Mouse (Mus musculus): ENCODE measurements around the gene Tex26. TPM values are rescaled to one million over a fixed set of nuclear protein-coding genes. Genes with fewer than 3 reads are reported as not detected.

Tex26 gene
- total and polyA plus RNA-seq, 2 experiments, result not detected

GRCm38 (mm10) chr5:149436541-149436940 is 2.9 kb upstream of the Tex26 start:
- Histone ChIP-seq H3K36me3 (ENCODE audit: control insufficient read depth, insufficient read depth, low read length) (no peaks in the 10 kb centered on the region), H3K9ac (ENCODE audit: low read depth, low read length) (no peak overlapping the region), H3K79me2 (ENCODE audit: control insufficient read depth, insufficient read depth, low read length) (no peaks in the 10 kb centered on the region), H3K4me1 (ENCODE audit: control insufficient read depth, insufficient read depth, low read length) (no peaks in the 10 kb centered on the region), H3K27me3 (ENCODE audit: control insufficient read depth, insufficient read depth, low read length) (no peaks in the 10 kb centered on the region), H3K27ac (replicated peaks; ENCODE audit: insufficient read depth, low read depth, low read length) (no peak overlapping the region), H3K4me3 (ENCODE audit: insufficient read depth, low read depth, low read length) (no peak overlapping the region)
- 48% methylated on average over 3 of the region's 3 CpGs for WGBS
- no peak for DNase-seq (ENCODE audit: extremely low read depth, low read depth, low spot score)
- TF ChIP-seq POLR2A (IDR thresholded peaks at IDR 0.05; ENCODE audit: extremely low read depth, insufficient read depth, low read length) (no peak), CTCF (IDR thresholded peaks at IDR 0.05; ENCODE audit: low read depth, low read length) (no peak)

GRCm38 (mm10) chr5:149437150-149437549 is 2.3 kb upstream of the Tex26 start:
- Histone ChIP-seq H3K4me3 (ENCODE audit: insufficient read depth, low read depth, low read length) (no peak overlapping the region), H3K9ac (ENCODE audit: low read depth, low read length) (no peak overlapping the region), H3K4me1 (ENCODE audit: control insufficient read depth, insufficient read depth, low read length) (no peaks in the 10 kb centered on the region), H3K27ac (replicated peaks; ENCODE audit: insufficient read depth, low read depth, low read length) (no peak overlapping the region), H3K36me3 (ENCODE audit: control insufficient read depth, insufficient read depth, low read length) (no peaks in the 10 kb centered on the region), H3K27me3 (ENCODE audit: control insufficient read depth, insufficient read depth, low read length) (no peaks in the 10 kb centered on the region), H3K79me2 (ENCODE audit: control insufficient read depth, insufficient read depth, low read length) (no peaks in the 10 kb centered on the region)
- TF ChIP-seq CTCF (IDR thresholded peaks at IDR 0.05; ENCODE audit: low read depth, low read length) (no peak), POLR2A (IDR thresholded peaks at IDR 0.05; ENCODE audit: extremely low read depth, insufficient read depth, low read length) (no peak)
- 63% methylated on average over 6 of the region's 6 CpGs for WGBS
- no peak for DNase-seq (ENCODE audit: extremely low read depth, low read depth, low spot score)

GRCm38 (mm10) chr5:149440180-149440573 is 717 bp downstream of the Tex26 start:
- Histone ChIP-seq H3K9ac (ENCODE audit: low read depth, low read length) (no peak overlapping the region), H3K4me1 (ENCODE audit: control insufficient read depth, insufficient read depth, low read length) (no peaks in the 10 kb centered on the region), H3K36me3 (ENCODE audit: control insufficient read depth, insufficient read depth, low read length) (no peaks in the 10 kb centered on the region), H3K4me3 (ENCODE audit: insufficient read depth, low read depth, low read length) (no peak overlapping the region), H3K27me3 (ENCODE audit: control insufficient read depth, insufficient read depth, low read length) (no peaks in the 10 kb centered on the region), H3K27ac (replicated peaks; ENCODE audit: insufficient read depth, low read depth, low read length) (no peak overlapping the region), H3K79me2 (ENCODE audit: control insufficient read depth, insufficient read depth, low read length) (no peaks in the 10 kb centered on the region)
- TF ChIP-seq CTCF (IDR thresholded peaks at IDR 0.05; ENCODE audit: low read depth, low read length), result no peak
- no peak for TF ChIP-seq POLR2A (IDR thresholded peaks at IDR 0.05; ENCODE audit: extremely low read depth, insufficient read depth, low read length)
- 3% methylated on average over 18 of the region's 18 CpGs for WGBS
- DNase-seq (ENCODE audit: extremely low read depth, low read depth, low spot score), result no peak

GRCm38 (mm10) chr5:149441646-149442276 is 2.3 kb downstream of the Tex26 start:
- 65% methylated on average over 14 of the region's 14 CpGs for WGBS
- H3K9ac ChIP-seq (ENCODE audit: low read depth, low read length), result no peak overlapping the region
- H3K4me1 ChIP-seq (ENCODE audit: control insufficient read depth, insufficient read depth, low read length), result no peaks in the 10 kb centered on the region
- DNase-seq (ENCODE audit: extremely low read depth, low read depth, low spot score), result no peak
- H3K79me2 ChIP-seq (ENCODE audit: control insufficient read depth, insufficient read depth, low read length), result no peaks in the 10 kb centered on the region
- no peaks in the 10 kb centered on the region for H3K27me3 ChIP-seq (ENCODE audit: control insufficient read depth, insufficient read depth, low read length)
- H3K36me3 ChIP-seq (ENCODE audit: control insufficient read depth, insufficient read depth, low read length), result no peaks in the 10 kb centered on the region
- TF ChIP-seq CTCF (IDR thresholded peaks at IDR 0.05; ENCODE audit: low read depth, low read length), result no peak
- TF ChIP-seq POLR2A (IDR thresholded peaks at IDR 0.05; ENCODE audit: extremely low read depth, insufficient read depth, low read length), result no peak
- no peak overlapping the region for H3K4me3 ChIP-seq (ENCODE audit: insufficient read depth, low read depth, low read length)
- H3K27ac ChIP-seq (replicated peaks; ENCODE audit: insufficient read depth, low read depth, low read length), result no peak overlapping the region

GRCm38 (mm10) chr5:149442277-149442660 is 2.8 kb downstream of the Tex26 start:
- no peaks in the 10 kb centered on the region for H3K36me3 ChIP-seq (ENCODE audit: control insufficient read depth, insufficient read depth, low read length)
- WGBS, result 76% methylated on average over 15 of the region's 15 CpGs
- H3K79me2 ChIP-seq (ENCODE audit: control insufficient read depth, insufficient read depth, low read length), result no peaks in the 10 kb centered on the region
- TF ChIP-seq CTCF (IDR thresholded peaks at IDR 0.05; ENCODE audit: low read depth, low read length), result no peak
- TF ChIP-seq POLR2A (IDR thresholded peaks at IDR 0.05; ENCODE audit: extremely low read depth, insufficient read depth, low read length), result no peak
- H3K4me3 ChIP-seq (ENCODE audit: insufficient read depth, low read depth, low read length), result no peak overlapping the region
- H3K27ac ChIP-seq (replicated peaks; ENCODE audit: insufficient read depth, low read depth, low read length), result no peak overlapping the region
- H3K9ac ChIP-seq (ENCODE audit: low read depth, low read length), result no peak overlapping the region
- no peaks in the 10 kb centered on the region for H3K4me1 ChIP-seq (ENCODE audit: control insufficient read depth, insufficient read depth, low read length)
- DNase-seq (ENCODE audit: extremely low read depth, low read depth, low spot score), result no peak
- H3K27me3 ChIP-seq (ENCODE audit: control insufficient read depth, insufficient read depth, low read length), result no peaks in the 10 kb centered on the region

GRCm38 (mm10) chr5:149444451-149444850 is 5.0 kb downstream of the Tex26 start:
- Histone ChIP-seq H3K4me1 (ENCODE audit: control insufficient read depth, insufficient read depth, low read length) (no peaks in the 10 kb centered on the region), H3K4me3 (ENCODE audit: insufficient read depth, low read depth, low read length) (no peak overlapping the region), H3K36me3 (ENCODE audit: control insufficient read depth, insufficient read depth, low read length) (no peaks in the 10 kb centered on the region), H3K9ac (ENCODE audit: low read depth, low read length) (no peak overlapping the region), H3K27me3 (ENCODE audit: control insufficient read depth, insufficient read depth, low read length) (no peaks in the 10 kb centered on the region), H3K27ac (replicated peaks; ENCODE audit: insufficient read depth, low read depth, low read length) (no peak overlapping the region), H3K79me2 (ENCODE audit: control insufficient read depth, insufficient read depth, low read length) (no peaks in the 10 kb centered on the region)
- 81% methylated on average over 4 of the region's 4 CpGs for WGBS
- TF ChIP-seq CTCF (IDR thresholded peaks at IDR 0.05; ENCODE audit: low read depth, low read length), result no peak
- TF ChIP-seq POLR2A (IDR thresholded peaks at IDR 0.05; ENCODE audit: extremely low read depth, insufficient read depth, low read length), result no peak
- DNase-seq (ENCODE audit: extremely low read depth, low read depth, low spot score), result no peak
